Mouse (Mus musculus): ENCODE measurements around the gene Fhit. TPM values are rescaled to one million over a fixed set of nuclear protein-coding genes. Genes with fewer than 3 reads are reported as not detected.

Gene Fhit
- polyA plus RNA-seq, 1 experiment from 2014 or later = 4.6 TPM

DNA sequence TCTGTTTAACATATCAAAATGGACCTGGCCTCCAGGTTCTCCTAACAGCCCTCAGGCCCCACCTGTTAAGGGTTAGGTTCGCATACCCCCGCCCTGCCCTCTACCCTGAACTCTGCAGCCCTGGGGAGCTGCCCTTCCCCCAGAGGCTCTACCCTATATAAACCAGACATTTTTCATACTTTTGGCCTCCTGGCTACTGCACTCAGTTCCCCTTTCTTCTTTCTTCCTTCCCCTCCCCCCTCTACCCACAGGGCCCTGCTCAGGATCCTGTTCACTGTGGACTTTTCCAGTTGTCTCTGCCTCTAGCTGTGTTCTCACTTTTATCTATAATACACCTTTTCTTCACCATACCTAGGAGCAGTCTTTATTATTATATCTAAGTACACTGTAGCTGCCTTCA is 627.0 kb downstream of the Fhit start:
- Histone ChIP-seq H3K27ac (no peak overlapping the region), H3K9me3 (no peaks in the 10 kb centered on the region), H3K4me2 (replicated peaks) (no peak overlapping the region), H3K4me1 (no peaks in the 10 kb centered on the region), H3K9ac (no peak overlapping the region), H3K4me3 (no peak overlapping the region), H3K27me3 (replicated peaks) (no peaks in the 10 kb centered on the region), H3K36me3 (no peaks in the 10 kb centered on the region)
- no peak for ATAC-seq (ENCODE audit: low FRiP score, low read depth)
- 83% methylated on average over 2 of the region's 2 CpGs for WGBS

DNA sequence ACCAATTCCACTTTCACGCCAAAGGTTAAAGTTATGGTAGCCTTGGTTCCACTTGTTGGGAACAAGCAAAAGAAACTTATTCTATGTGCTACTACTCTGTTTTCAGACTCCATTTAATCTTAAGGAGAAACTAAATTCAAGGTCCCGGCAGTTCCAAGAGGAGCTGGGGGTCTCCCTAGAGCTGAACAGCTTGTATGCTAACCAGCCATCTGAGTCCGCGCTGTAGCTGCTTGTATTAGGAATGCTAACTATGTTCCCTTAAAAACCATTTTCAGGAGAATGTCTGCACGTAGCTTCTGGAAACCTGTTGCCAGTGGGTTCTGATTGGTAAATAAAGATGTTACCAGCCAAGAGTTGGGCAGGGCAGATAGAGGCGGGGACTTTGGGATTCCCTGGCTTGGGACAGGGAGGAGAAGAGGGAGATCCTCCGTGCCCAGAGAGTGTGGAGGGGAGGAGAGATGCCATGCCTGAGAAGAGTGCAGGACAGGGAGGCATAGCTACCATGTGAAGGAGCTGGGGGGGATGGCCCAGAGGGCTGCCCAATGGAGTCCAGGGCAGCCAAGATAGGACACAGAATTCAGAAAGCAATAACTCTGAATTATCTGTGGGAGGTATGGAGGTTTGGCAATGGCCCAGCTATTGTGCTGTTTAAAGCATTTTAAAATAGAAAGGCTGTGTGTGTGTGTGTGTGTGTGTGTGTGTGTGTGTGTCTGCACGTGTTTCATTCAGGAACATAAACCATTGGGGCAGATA is 629.9 kb downstream of the Fhit start:
- Histone ChIP-seq H3K27ac (no peak overlapping the region), H3K4me1 (no peaks in the 10 kb centered on the region), H3K9me3 (no peaks in the 10 kb centered on the region), H3K27me3 (replicated peaks) (no peaks in the 10 kb centered on the region), H3K9ac (no peak overlapping the region), H3K36me3 (no peaks in the 10 kb centered on the region), H3K4me3 (no peak overlapping the region), H3K4me2 (replicated peaks) (no peak overlapping the region)
- 82% methylated on average over 8 of the region's 8 CpGs for WGBS
- ATAC-seq (ENCODE audit: low FRiP score, low read depth) = no peak

DNA sequence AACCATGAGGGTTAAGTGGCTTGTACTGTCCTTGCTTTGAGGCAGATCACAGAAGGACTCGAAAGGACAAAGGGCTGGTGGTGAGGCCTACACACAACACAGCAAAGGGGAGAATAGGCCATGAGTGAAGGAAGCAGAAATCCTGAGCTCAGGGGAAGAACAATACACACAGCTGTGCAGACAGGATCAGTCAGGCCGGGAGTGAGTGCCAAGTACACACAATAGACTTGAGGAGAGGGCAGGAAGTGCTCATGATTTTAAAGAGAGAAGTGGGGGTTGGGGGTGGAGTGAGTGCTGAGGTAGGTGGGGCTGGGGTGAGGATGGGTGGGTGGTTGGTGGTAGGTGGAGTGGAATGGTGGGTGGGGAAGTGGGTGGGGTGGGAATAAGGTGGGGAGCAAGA is 635.0 kb downstream of the Fhit start:
- H3K27me3 ChIP-seq (replicated peaks) = no peaks in the 10 kb centered on the region
- no peak overlapping the region for H3K9ac ChIP-seq
- no peak overlapping the region for H3K4me3 ChIP-seq
- H3K9me3 ChIP-seq = no peaks in the 10 kb centered on the region
- no peak for ATAC-seq (ENCODE audit: low FRiP score, low read depth)
- no peak overlapping the region for H3K4me2 ChIP-seq (replicated peaks)
- H3K4me1 ChIP-seq = no peaks in the 10 kb centered on the region
- H3K27ac ChIP-seq = no peak overlapping the region
- no peaks in the 10 kb centered on the region for H3K36me3 ChIP-seq
- WGBS = 32% methylated on average over 2 of the region's 2 CpGs

- no peak for ATAC-seq (ENCODE audit: low FRiP score, low read depth)
- no peaks in the 10 kb centered on the region for H3K36me3 ChIP-seq
- 88% methylated on average over 4 of the region's 4 CpGs for WGBS
These were observed 636.0 kb downstream of the Fhit start for GRCm38 (mm10) chr14:10525786-10526185.

DNA sequence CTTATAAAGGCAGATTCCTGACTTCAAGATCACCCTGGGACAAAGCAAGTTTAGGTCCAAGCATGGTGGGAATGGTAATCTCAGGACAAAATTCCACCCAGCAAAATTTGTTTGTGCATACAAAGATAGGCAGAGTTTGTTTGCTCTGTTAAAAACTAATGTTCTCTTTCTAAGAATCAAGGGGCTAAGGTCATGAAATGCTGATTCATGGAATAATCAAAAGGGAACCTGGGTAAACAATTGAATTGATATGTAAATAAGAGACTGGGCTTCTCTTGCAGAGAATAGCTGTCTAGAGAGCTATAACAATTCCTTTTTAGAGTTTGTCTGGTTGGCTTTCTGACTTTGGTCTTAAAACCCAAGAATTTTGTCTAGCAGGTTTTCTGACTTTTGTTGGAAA is 647.8 kb downstream of the Fhit start:
- no peak overlapping the region for H3K9ac ChIP-seq
- H3K27me3 ChIP-seq (replicated peaks) = no peaks in the 10 kb centered on the region
- H3K4me3 ChIP-seq = no peak overlapping the region
- H3K4me1 ChIP-seq = no peaks in the 10 kb centered on the region
- H3K36me3 ChIP-seq = no peaks in the 10 kb centered on the region
- no peak overlapping the region for H3K27ac ChIP-seq
- no peak for ATAC-seq (ENCODE audit: low FRiP score, low read depth)
- no peak overlapping the region for H3K4me2 ChIP-seq (replicated peaks)
- H3K9me3 ChIP-seq = no peaks in the 10 kb centered on the region

More at GRCm38 (mm10) chr14:10525786-10526185, 636.0 kb downstream of the Fhit start:
- no peak overlapping the region for H3K4me3 ChIP-seq
- H3K4me1 ChIP-seq = no peaks in the 10 kb centered on the region
- no peaks in the 10 kb centered on the region for H3K27me3 ChIP-seq (replicated peaks)
- no peak overlapping the region for H3K4me2 ChIP-seq (replicated peaks)
- H3K27ac ChIP-seq = no peak overlapping the region
- H3K9ac ChIP-seq = no peak overlapping the region
- H3K9me3 ChIP-seq = no peaks in the 10 kb centered on the region

- no peak overlapping the region for H3K4me3 ChIP-seq
- no peak overlapping the region for H3K4me2 ChIP-seq (replicated peaks)
- ATAC-seq (ENCODE audit: low FRiP score, low read depth) = no peak
- no peaks in the 10 kb centered on the region for H3K36me3 ChIP-seq
- H3K9ac ChIP-seq = no peak overlapping the region
- H3K4me1 ChIP-seq = no peaks in the 10 kb centered on the region
- no peaks in the 10 kb centered on the region for H3K9me3 ChIP-seq
- no peak overlapping the region for H3K27ac ChIP-seq
- H3K27me3 ChIP-seq (replicated peaks) = no peaks in the 10 kb centered on the region
These were observed 652.6 kb downstream of the Fhit start for GRCm38 (mm10) chr14:10509252-10509651.

- H3K27ac ChIP-seq = no peak overlapping the region
- H3K9me3 ChIP-seq = no peaks in the 10 kb centered on the region
- ATAC-seq (ENCODE audit: low FRiP score, low read depth) = no peak
- 30% methylated on average over 1 of the region's 1 CpGs for WGBS
- no peak overlapping the region for H3K9ac ChIP-seq
- H3K4me1 ChIP-seq = no peaks in the 10 kb centered on the region
- no peaks in the 10 kb centered on the region for H3K36me3 ChIP-seq
- H3K27me3 ChIP-seq (replicated peaks) = no peaks in the 10 kb centered on the region
- H3K4me3 ChIP-seq = no peak overlapping the region
- no peak overlapping the region for H3K4me2 ChIP-seq (replicated peaks)
These were observed 654.3 kb downstream of the Fhit start for GRCm38 (mm10) chr14:10507560-10507959.

DNA sequence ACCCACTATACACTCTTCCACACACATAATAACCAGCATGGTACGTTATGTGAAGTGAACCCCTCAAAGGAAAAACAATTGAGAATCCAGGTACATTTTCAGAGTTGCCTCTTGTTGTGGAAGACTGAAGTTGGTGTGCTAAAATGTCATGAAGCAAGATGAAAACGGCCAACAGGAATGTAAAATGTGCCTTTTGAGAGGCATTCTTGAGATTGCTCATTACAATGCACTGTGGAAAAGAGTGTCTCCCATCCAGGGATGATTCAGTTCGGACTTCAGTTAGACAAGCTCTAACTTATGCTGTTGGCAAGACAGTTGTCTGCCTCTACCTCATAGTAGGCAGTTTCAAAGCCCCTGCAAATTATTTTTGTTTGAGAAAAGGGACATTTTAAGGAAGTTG is 676.0 kb downstream of the Fhit start:
- WGBS = 87% methylated on average over 3 of the region's 3 CpGs
- Histone ChIP-seq H3K4me1 (no peaks in the 10 kb centered on the region), H3K4me3 (no peak overlapping the region), H3K4me2 (replicated peaks) (no peak overlapping the region), H3K9ac (no peak overlapping the region), H3K36me3 (no peaks in the 10 kb centered on the region), H3K27ac (no peak overlapping the region), H3K27me3 (replicated peaks) (no peaks in the 10 kb centered on the region), H3K9me3 (no peaks in the 10 kb centered on the region)
- ATAC-seq (ENCODE audit: low FRiP score, low read depth) = no peak

DNA sequence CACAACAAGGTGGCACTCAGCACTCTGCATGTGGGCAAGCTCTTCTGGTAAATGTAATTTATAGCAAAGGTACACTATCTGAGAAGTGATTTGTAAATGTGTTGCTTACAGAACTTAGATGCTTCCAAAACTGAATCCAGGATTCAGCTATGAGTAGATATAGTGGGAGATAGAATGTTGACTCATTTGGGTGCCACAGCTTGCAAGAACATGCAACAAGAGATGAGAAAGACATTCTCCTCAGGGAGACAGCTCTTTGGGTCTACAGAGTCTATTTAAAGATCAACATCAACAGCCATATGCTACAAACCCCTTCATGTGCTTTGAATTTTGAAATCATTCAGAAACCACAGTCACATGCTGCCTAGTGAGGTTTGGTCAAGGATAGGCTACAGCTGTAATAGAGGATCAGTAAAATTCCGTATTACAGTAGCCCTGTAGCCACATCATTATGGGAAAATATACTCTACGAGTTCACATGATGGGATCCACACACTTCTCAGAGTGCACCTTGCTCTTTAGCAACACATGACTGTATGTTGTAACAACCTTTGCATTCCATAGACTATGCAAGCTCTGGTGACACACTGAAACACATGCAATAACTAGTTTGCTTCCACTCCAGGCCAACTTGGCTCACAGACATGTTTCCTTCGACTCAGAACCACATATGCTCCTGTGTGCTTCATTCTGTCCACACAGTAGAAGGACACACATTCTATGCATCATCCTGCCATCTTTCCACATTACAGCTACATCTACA is 678.8 kb downstream of the Fhit start:
- Histone ChIP-seq H3K4me2 (replicated peaks) (no peak overlapping the region), H3K4me1 (no peaks in the 10 kb centered on the region), H3K27me3 (replicated peaks) (no peaks in the 10 kb centered on the region), H3K9ac (no peak overlapping the region), H3K36me3 (no peaks in the 10 kb centered on the region), H3K27ac (no peak overlapping the region), H3K4me3 (no peak overlapping the region), H3K9me3 (no peaks in the 10 kb centered on the region)
- whole genome bisulfite sequencing = 84% methylated on average over 3 of the region's 3 CpGs
- ATAC-seq (ENCODE audit: low FRiP score, low read depth) = no peak

DNA sequence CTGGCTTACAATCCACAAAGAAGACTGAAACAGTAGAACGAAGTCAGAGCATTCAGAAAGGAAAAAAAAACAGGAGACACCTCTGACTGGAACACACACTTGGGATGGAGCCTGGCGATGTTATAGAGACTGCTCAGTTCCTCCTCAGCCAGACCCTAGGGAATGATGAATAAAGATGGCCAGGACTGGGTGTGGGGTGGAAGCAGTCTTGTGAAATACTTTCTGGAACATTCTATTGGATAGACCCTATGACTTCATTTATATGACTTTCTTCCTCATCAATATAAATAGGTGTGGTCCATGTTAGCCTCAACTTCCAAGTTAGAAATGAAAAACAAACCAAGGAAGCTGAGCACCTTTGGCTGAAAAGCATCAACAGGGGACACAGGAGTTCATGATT is 680.5 kb downstream of the Fhit start:
- no peaks in the 10 kb centered on the region for H3K27me3 ChIP-seq (replicated peaks)
- 81% methylated on average over 2 of the region's 2 CpGs for WGBS
- no peaks in the 10 kb centered on the region for H3K9me3 ChIP-seq
- no peak overlapping the region for H3K4me3 ChIP-seq
- H3K4me1 ChIP-seq = no peaks in the 10 kb centered on the region
- no peaks in the 10 kb centered on the region for H3K36me3 ChIP-seq
- H3K27ac ChIP-seq = no peak overlapping the region
- ATAC-seq (ENCODE audit: low FRiP score, low read depth) = no peak
- no peak overlapping the region for H3K4me2 ChIP-seq (replicated peaks)
- no peak overlapping the region for H3K9ac ChIP-seq

DNA sequence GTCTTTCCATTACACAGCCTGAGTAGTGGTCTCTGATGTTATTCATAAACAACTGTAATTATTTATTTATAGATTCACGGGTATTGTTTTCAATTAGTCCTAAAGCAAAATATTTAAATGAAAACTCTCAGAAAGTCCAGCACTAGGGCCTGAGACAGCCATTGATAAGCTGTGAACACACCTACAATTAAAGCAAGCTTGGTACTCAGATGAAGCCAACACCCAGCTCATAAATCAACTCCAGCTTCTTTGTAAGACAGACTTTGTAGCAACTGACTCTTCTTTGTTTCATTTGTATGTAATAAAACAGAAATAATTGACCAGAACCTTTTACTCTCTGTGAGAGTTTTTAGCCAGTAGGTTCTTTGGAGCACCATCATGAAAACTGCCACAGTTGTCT is 681.2 kb downstream of the Fhit start:
- Histone ChIP-seq H3K4me2 (replicated peaks) (no peak overlapping the region), H3K4me1 (no peaks in the 10 kb centered on the region), H3K36me3 (no peaks in the 10 kb centered on the region), H3K27ac (no peak overlapping the region), H3K27me3 (replicated peaks) (no peaks in the 10 kb centered on the region), H3K4me3 (no peak overlapping the region), H3K9ac (no peak overlapping the region), H3K9me3 (no peaks in the 10 kb centered on the region)
- WGBS = 75% methylated on average over 1 of the region's 1 CpGs
- ATAC-seq (ENCODE audit: low FRiP score, low read depth) = no peak

DNA sequence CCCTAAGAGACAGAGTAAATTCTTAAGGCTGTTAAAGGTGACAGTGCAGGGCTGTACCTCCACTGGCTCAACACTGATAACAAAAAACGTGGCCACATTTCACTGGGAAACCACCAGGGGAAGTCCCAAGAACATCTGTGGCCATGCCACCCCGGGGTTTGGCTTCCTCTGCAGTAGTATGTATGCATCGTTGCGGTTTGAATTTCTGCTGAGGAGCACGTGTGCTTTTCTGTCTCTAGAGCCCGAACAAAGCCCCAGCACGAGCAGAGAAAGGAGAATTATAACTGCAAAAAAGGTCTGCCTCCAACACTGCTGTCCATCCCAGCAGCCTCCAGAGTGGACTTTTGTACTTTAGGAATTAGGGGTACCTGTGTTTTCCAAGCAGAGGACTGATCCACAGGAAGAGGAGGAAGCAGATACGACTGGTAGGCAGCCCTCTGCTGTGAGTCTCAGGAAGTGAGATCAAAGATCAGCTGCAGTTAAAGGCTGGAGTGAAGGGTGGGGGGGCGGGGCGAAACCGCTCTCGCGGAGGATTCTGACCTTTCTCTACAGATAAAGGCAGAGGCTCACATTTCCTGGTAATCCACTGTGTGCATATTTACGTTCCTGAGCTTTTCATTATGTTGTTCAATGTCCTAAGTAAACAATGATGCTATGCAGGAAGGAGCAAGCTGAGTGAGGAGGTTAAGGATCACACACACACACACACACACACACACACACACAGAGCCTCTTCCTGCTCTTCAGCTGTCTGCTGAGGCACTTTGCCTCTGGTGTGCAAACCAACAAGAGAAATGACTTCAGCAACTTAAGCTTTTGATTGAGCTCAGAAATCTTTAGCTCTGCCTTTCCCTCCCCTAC is 708.6 kb downstream of the Fhit start:
- no peak overlapping the region for H3K27ac ChIP-seq
- H3K9me3 ChIP-seq = no peaks in the 10 kb centered on the region
- peak overlapping the region; percentile 48 for H3K4me2 ChIP-seq (replicated peaks)
- peaks cover 8% of the 10 kb centered on the region; the same call in 1 of the 2 replicates for H3K4me1 ChIP-seq
- no peak overlapping the region for H3K9ac ChIP-seq
- WGBS = 20% methylated on average over 14 of the region's 14 CpGs
- H3K27me3 ChIP-seq (replicated peaks) = no peaks in the 10 kb centered on the region
- no peaks in the 10 kb centered on the region for H3K36me3 ChIP-seq
- ATAC-seq (ENCODE audit: low FRiP score, low read depth) = peak; percentile 66
- H3K4me3 ChIP-seq = no peak overlapping the region
